Mouse (Mus musculus) regulatory T cell (primary cell): ENCODE measurements around the gene Tbcb.
"Not testable (repeated sequence)": the region's sequence is repeated elsewhere in the genome, so short reads cannot be mapped to it uniquely, and the experiment has no call there.

Experiments
- in situ Hi-C: fragments of 300-600 bp; cut with MboI, MseI; formaldehyde crosslinking; loops from one replicate; pipeline ENCODE4 v1.15.1; 2025; ENCODE audit warnings: high pct_unique_total_duplicates

Gene Tbcb

GRCm38 (mm10) chr7:30222205-30222604 lies 9.9 kb downstream of the Tbcb start:
- in situ Hi-C loops, result no loop called here

GRCm38 (mm10) chr7:30221433-30221832 lies 10.6 kb downstream of the Tbcb start:
- in situ Hi-C loops, result no loop called here

- in situ Hi-C loops, result no loop called here
Observed at GRCm38 (mm10) chr7:30220008-30220356, 12.1 kb downstream of the Tbcb start.

- in situ Hi-C loops, result no loop called here
Observed at GRCm38 (mm10) chr7:30219293-30220007, 12.6 kb downstream of the Tbcb start.

GRCm38 (mm10) chr7:30217277-30217676 lies 14.8 kb downstream of the Tbcb start:
- in situ Hi-C loops, result no loop called here

- in situ Hi-C loops, result no loop called here
Observed at GRCm38 (mm10) chr7:30216723-30217151, 15.3 kb downstream of the Tbcb start.

- in situ Hi-C loops, result no loop called here
Observed at GRCm38 (mm10) chr7:30215875-30216274, 16.2 kb downstream of the Tbcb start.

GRCm38 (mm10) chr7:30213881-30214280 lies 18.2 kb downstream of the Tbcb start:
- in situ Hi-C loops, result loop anchor here (5.0 kb wide), 1 partner anchor 42 kb away; no protein-coding TSS in a partner anchor

GRCm38 (mm10) chr7:30211025-30211424 lies 21.0 kb downstream of the Tbcb start:
- in situ Hi-C loops, result loop anchor here (5.0 kb wide), 1 partner anchor 39 kb away; no protein-coding TSS in a partner anchor

- in situ Hi-C loops, result not testable (repeated sequence)
Observed at GRCm38 (mm10) chr7:30206364-30206763, 25.7 kb downstream of the Tbcb start.

- in situ Hi-C loops, result no loop called here
Observed at GRCm38 (mm10) chr7:30205383-30205782, 26.7 kb downstream of the Tbcb start.

GRCm38 (mm10) chr7:30204380-30204779 lies 27.7 kb downstream of the Tbcb start:
- in situ Hi-C loops, result no loop called here

GRCm38 (mm10) chr7:30202895-30203690 lies 29.0 kb downstream of the Tbcb start:
- in situ Hi-C loops, result no loop called here

- in situ Hi-C loops, result not testable (repeated sequence)
Observed at GRCm38 (mm10) chr7:30200661-30201060, 31.4 kb downstream of the Tbcb start.

- in situ Hi-C loops, result no loop called here
Observed at GRCm38 (mm10) chr7:30200200-30200599, 31.9 kb downstream of the Tbcb start.

GRCm38 (mm10) chr7:30199498-30200139 lies 32.5 kb downstream of the Tbcb start:
- in situ Hi-C loops, result no loop called here

- in situ Hi-C loops, result no loop called here
Observed at GRCm38 (mm10) chr7:30198481-30198971, 33.5 kb downstream of the Tbcb start, which contains the start of gene Capns1. Gene Capns1, minus strand, starts transcription at chr7:30198811.

- in situ Hi-C loops, result no loop called here
Observed at GRCm38 (mm10) chr7:30197592-30198129, 34.4 kb downstream of the Tbcb start.

- in situ Hi-C loops, result no loop called here
Observed at GRCm38 (mm10) chr7:30196171-30196570, 35.9 kb downstream of the Tbcb start.

GRCm38 (mm10) chr7:30195461-30195860 lies 36.6 kb downstream of the Tbcb start:
- in situ Hi-C loops, result no loop called here

GRCm38 (mm10) chr7:30194884-30195283 lies 37.2 kb downstream of the Tbcb start:
- in situ Hi-C loops, result no loop called here
